Mouse (Mus musculus): ENCODE data around the gene Cfap73.

The Cfap73 gene

DNA sequence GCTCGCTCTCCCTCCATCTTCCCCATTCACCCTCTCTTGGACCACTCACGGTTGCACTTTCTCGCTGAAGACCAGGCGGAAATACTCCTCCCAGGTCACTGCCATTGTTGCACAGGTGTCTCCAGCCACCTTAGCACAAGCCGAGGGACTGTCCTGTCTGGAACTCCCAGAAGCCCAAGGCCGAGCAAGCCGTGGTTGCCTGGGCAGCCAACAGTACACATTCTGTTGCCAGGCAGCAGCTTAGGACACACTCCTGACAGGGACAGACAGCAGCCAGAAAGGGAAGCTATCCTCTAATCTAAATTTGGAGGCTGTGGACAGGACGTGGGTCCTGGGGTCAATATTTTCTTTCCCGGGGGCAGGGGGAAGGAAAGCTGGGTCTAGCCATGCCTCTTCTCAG is at the start of gene Cfap73:
TSS of gene Cfap73 (minus strand) at position 105 of the 400 bp plus-strand sequence.
- no peak for DNase-seq

DNA sequence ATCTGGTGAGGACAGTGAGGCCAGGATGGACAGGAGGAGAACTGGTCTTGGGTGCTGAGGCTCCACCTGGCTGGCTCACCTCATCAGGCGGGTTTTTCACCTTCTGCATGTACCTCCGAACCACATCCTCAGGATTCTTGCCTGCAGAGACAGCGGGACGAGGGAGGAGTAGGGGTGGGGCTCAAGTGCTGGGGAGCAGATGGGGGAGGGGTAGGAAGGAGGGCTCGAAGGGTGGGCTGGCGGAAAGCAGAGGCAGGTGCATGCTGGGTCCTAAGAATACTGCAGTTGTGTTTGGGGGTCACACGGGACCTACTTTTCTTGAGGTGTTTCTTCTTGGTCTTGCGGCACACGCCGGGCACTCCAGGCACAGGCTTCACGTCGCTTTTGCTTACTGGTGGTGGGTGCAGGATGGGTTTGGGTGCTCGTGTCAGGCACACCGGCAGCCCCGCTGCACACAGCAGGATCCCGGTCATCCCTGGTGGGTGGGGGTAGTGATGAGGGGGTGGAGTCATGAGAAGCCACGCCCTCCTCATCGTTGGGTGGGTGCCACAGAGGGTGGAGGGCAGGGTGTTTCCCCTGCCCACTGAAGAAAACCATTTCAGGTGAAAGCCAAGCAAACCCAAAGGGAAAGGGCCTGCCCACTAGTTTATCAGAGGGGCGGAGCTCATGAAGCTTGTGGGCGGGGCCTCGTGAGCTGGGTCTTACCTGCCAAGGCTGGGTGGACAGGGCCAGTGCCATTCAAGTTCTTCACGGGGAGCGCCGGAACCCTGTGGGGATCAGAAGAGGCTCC is 49.1 kb upstream of the Cfap73 start:
- no peak for DNase-seq

DNA sequence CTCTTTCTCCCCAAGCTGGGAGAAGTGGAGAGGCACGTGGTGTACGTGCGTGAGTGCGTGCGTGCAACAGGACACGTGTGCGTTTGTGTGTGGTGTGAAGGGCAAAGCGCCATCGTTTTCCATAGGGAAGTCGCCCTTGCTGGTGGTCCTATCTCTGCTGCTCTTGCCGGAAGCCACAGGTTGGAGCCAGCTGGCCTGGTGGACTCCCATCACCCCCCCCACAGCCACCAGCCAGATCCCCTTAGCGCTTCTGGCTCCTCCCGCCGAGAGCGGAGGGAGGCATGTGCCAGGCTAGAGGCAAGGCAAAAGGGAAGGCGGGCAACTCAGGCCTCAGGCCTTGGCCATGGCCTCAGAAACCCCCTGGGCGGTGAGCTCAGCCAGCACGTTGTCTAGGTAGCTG is 46.9 kb upstream of the Cfap73 start:
- no peak for DNase-seq

DNA sequence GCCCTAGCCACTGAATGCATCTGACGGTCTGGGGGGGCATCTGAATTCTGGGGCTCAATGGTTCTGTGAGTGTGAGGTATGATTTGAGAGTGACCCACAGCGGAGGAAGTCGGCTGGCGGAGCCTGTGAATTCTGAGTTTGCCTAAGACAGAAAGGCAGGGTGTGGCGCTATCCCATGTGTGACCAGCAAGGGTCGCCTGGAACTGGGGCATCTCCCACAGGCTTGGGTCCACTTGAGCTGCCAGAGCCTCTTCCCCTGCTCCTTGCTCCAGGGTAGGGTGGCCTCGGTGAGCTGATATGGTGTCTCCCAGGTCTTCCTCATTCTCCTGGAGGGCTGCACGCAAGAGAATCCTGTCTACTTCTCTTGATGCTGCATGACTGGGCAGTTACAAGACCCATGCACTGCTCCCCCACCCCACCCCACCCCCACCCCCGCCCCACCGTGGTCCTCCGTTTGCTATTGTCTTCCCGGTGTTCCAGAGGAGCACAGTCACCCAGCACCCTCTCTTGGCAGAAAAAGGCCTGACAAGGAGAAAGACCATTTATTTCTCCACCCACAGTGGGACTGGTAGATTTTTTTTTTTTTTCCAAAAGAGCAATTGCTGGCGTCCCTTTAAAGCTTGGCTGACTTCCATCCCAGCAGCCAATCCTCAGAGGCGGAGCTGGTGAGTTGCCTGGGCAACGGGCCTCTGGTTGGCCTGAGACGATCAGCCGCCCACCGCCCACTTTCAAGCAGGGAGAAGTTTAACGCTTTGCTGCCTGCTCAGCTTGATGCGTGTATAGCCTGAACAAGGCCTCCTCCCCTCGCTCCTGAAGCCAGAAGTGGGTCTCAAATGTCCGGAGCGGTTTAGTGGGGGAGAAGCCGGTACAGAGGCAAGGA is 45.9 kb upstream of the Cfap73 start:
- peak; percentile 75 for DNase-seq

DNA sequence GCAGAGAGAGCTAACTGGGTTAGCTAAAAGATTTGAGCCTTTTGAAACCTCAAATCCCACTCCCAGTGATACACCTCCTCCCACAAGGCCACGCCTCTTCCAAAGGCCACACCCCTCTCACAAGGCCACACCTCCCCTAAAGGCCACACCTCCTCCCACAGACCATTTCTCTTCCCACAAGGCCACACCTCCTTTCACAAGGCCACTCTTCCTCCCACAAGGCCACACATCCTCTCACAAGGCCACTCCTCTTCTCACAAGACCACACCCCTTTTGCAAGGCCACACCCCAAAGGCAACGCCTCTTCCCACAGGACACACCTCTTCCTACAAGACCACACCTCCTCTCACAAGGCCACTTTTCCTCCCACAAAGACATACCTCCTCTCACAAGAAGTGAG is 43.5 kb upstream of the Cfap73 start:
- DNase-seq = peak; percentile 22

DNA sequence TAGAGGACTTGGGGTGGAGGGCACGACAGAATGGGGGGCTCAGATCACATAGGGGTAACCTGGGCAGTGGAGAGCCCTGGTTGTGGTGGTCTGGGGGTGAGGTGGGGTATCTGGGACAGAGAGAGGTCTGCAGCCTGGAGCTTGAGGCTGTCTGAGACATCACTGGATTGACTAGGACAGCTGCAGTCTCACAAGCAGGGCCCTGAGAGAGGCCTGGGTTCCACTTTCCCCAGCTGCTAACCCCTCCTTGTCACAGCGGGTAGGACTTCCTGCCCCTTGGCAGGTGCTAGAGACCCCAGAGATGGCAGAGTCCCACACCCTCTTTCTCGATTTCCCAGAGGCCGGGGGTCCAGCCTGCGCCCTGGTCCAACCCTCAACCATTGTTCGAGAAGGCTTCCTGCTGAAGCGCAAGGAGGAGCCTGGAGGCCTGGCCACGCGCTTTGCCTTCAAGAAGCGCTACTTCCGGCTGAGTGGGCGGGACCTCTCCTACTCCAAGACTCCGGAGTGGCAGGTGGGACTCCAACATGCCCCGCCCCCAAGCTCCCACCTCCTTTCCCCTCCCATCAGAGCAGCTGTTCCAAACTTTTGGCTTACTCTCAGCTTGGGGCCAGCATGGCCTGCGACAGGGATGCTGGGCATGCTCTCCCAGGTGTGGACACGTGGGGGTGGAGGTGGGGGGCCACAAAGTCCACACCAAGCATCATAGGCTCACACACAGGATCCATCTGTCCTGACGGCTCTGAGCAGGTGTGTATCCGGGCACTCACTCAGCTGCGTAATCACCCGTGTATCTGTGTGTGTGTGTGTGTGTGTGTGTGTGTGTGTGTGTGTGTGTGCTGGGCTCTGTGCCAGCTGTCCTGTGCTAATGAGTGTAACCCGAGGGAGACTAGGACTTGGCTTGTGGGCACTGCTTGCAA is 40.5 kb upstream of the Cfap73 start:
- no peak for DNase-seq

DNA sequence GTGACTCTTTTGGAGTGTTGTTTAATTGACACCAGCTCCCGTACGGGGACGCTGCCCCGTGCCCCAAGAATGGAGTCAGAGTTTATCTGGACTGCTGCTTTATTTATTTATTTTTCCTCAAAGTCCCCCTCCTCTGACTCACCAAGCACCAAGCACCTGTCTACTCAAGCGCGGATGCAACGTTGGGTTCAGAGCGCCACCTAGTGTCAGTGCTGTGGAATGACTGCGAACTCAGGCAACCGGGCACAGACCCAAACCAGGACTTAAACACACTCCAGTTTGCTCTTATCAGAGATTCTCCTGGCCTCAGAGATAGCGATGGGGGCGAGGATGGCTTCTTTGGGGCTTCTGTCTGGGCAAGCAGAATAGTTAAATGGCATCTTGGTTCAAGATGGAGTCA is 39.6 kb upstream of the Cfap73 start:
- DNase-seq = peak; percentile 65

DNA sequence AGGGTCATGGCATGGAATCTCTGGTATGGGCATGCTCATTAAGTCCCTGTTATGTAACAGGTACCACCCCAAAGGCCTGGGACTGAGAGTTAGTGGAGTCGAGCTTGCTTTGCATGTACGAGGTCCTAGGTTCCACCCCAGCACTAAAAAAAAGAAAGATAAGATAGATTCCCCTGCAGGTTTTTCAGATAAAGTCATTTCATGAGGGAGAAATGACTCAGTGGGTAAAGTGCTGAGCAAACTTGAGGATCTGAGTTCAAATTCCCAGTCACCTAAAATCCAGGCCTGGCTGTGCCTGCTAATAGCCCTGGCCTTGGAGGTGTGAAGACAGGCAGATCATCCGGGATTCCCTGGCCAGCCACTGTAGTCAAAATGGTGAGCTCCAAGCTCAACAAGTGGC is 37.8 kb upstream of the Cfap73 start:
- DNase-seq = no peak

DNA sequence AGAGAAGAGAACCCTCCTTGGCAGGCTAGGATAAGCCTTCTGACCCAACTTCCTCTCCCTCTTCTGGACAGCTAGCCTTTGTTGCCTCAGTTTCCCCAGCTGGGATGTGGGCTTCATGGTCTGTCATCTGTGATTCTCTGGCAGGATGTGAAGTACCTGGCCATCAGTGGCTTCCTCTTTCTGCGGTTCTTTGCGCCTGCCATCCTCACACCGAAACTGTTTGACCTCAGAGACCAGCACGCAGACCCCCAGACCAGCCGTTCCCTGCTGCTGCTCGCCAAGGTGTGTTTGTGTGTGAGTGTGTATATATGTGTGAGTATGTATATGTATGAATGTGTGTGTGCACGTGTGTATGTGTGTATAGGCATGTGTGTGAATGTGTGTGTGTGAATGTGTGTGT is 36.1 kb upstream of the Cfap73 start:
- DNase-seq = no peak

DNA sequence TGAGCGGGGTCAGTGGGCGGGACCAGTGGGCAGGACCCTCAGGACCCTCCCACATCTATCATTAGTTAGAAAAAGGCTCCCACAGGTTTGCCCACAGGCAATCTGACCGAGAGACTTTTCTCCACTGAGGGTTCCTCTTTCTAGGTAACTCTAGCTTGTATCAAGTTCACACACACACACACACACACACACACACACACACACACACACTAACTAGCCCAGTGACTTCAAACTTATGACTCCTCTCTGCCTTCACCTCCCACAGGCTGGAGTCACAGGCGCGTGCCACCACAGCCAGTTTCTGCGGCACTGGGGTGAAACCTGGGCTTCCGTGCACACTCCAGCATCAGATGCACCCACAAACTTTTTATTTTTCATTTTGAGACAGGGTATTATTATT is 34.7 kb upstream of the Cfap73 start:
- DNase-seq = no peak

DNA sequence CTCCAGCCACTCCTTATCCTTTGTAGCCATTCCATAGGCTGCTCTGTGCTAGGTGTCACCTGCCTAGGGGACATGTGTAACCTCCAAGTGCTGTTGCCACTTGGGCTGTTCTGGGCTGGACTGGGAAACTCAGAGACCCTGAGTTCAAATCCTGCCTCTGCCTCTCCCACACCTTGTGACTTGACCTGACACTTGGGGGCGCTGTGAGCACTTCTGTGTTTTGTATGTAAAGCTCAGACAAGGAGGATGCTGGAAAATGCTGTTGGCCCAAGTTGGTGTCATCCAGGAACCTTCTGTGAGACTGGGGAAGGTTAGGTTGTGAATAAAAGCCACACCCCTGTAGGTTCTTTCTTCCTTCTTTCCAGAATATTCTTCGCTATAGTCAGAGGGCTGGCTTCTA is 30.9 kb upstream of the Cfap73 start:
- DNase-seq = no peak

DNA sequence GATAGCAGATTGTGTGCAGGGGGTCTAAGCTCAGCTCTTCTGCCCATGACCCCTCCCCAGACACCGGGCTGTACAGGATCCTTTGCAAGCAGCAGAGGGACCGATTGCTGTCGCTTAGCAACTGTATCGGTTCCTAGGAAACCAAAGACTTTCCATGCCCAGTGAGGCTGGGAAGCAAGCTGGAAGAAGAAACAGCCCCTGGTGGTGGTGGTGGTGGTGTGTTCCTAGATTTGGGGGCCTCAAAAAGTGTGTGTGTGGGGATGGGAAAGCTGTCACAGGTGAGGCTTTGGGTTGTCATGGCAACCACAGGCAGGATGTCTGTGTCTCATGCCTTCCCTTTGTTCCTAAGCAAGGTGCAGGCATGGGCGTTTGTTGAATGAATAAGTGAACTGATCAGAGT is 26.8 kb upstream of the Cfap73 start:
- no peak for DNase-seq

DNA sequence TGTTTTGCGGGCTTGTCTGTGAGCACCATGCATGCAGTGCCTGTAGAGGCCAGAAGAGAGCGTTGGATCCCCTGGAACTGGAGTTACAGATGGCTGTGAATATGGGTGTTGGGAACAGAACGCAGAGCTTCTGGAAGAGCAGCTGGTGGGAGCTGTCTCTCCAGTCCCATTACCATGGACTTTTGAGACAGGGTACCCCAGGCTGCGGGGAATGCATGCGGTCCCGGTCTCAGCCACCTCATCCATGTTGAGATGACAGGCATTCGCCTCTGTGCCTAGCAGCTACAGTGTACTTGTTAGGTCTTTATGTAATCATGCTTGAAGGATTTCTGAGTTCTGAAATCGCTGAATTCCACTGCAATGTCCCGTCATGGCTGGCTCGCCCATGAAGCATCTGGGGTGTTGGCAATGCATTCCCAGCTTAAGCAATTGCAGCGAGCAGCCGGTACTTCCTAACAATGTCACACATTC is 22.3 kb upstream of the Cfap73 start:
- DNase-seq = no peak

DNA sequence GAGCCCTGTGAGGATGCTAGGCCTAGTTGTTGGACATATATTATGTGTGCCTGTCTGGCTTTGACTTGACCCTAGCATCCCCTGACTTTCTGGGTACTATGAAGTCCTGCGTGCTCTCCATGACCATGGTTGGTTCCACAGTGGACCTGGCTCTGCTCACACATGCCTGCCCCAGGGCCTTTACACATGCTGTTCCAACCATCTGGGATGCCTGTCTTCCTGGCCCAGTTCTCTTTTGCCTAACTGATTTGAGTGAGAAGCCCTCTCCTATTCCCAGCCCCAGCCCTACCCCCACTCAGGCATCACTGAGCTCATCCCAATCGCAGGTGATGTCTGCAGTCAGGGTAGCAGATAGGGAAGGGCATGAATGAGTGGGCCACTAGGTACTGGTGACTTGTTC is 19.8 kb upstream of the Cfap73 start:
- no peak for DNase-seq

DNA sequence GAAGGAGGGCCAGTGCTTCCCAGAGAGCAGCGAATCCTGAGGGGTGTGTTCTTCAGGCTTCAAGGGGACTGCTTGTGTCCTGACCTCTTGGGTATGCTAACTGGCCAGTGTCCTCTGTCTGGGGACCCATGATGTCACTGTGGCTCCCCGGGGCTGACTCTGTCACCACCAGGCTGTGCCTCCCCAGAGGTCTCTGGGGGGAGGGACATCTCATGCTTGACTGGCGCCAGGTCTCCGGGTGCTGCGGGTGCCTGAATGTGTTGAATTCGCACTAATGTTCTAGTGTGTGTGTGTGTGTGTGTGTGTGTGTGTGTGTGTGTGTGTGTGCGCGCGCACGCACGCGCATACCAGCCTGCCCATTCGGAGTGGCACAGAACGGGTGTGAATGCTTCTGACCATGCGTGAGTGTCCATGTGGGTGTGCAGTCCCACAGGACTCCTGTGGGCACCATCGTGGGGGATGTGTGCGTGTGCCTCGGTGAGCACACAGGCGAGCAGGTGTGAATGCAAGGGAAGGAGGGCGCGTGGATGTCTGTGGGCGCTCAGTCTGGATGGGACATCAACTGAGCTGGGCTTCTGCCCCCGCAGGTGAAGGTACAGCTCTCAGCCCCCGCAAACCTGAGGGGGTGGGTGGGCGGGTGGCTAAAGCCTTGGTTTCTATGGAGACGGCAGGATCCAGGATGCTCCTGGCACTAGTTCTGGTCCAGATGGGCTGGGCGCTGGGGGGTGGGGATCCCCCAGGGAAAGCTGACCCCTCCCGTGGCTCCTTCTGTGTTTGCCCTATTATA is 19.1 kb upstream of the Cfap73 start:
- no peak for DNase-seq

DNA sequence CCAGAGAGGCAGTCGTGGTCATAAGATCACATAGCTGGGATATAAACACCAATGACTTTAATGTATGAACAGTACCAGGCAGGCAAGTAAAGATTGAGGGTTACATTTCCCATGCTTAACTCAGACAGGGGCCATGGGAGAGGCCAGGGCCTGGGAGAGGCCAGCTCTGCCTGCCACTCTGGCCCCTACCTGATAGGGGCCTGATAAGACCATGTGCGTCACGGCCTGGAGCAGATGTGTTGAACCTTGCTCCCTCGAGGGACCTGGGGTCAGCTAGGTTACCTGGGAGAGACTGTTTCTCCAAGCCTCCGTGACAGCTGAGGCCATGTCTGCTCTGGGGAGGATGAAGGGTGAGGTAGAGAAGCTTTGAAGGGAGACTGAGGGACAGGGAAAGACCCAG is 17.2 kb upstream of the Cfap73 start:
- no peak for DNase-seq

DNA sequence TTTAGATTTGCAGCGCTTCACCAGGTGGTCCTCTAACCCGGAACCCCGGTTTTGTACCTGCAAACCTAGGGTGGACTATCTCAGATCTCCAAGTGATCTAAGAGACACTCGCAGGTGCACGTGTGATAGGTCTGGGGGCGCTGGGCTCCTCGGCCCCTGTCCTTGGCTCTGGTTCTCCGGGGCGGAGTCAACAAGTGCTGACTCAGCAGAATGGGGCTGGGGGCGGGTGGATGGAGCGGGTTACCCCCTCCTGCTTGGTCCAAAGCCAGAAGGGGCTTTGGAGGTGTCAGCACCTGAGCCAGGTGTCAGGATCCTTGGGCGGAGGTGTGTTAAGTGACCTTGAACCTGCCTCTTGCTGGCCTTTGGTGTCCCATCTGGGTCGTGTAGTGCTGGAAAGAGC is 15.9 kb upstream of the Cfap73 start:
- DNase-seq = no peak

DNA sequence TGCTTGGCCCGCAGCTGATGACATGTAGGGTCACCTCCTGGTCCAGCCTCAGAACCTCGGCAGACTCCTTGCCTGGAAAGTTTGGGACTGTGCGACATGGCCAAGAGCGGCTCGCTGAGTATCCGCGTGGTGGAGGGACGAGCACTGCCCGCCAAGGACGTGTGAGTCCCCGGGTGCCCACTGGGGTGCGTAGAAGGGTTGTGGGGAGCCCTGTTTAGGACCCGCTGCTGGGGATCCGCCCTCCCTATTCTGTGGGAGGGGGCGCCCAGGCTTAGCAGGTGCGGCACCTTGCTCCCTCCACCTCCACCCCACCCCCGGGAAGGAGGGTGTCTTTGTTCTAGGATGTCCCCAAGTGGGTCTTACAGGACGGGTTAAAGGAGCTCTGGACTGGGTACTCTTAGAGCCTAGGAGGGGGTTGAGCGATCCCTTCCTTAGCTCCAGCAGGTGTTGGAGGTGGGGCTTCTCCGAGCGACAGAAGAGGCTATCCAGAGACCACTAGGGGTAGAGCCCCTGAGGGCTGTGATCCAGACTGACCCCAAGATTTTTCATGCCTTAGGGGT is 15.4 kb upstream of the Cfap73 start:
- no peak for DNase-seq

DNA sequence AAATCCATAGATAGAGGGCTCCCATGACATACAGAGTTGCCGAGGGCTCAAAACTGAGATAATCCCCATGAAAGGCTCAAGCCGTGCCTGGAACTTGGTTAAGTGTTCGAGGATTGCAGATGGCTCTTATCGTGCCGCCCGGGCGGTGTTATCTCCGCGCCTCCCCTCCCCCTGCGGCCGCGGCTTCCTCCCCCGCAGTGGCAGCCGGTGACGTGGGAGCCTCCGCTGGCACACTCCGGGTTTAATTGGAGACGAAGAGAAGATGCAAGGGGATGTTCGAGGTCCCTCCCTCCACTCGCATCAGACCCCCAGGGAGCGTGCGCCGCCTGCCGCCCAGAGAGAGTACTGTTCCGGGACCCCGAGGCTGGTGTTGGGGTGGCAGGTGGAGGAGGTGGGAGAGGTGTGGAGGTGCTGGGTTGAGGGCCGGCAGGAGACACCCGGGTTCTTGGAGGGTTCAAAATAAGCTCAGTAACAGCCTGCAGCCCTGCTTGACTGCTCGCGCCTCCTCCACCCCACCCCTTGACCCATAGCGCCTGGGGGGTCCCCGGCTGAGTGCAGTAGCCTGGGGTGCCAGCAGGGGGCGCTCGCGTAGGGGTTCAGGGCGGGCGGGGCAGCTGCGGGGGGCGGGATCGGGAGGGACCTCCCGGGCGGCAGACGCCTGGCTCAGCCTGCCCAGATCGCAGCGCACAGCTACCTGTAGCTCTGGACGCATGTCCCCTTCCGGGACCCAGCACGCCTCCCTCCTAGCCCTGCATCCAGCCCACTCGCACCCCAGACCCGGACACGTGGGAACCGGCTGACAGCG is 14.7 kb upstream of the Cfap73 start, which contains the start of gene Rasal1:
TSS of gene Rasal1 (plus strand) at position 244 of the 805 bp plus-strand sequence.
- peak; percentile 21 for DNase-seq

DNA sequence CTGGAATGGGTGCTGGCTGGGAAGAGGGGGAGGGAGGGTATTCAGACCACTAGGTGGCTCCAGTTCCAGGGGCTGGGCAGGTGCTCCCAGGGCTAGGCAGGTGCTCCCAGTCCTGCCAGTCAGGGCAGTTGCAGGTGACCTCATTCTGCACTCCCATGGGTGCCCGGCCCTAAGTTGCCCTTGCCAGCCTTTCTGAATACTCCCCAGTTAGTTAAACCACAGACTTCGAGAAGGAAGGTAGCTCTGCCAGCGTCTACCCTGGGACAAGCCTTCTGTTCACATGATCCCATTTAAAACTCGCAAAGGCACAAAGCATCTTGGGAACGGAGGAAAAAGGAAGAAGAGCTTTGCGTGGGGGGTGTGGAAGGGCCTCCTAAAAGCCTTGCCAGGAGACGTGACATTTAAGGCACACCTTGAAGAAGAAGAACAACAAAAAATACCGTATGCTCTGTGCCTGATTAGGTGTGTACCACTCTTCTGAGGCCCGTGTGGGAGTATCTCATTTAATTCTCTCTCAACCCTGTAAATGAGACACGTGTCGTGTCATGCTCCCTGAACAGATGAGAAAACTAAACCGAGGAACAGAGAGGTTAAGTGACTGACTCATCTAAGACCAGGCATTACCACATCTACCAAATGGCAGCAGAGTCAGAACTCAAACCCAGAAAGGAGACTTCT is 13.9 kb upstream of the Cfap73 start:
- peak; percentile 24 for DNase-seq
